Mouse (Mus musculus) liver, adult 2 months (tissue): ENCODE results near the gene Triobp. TPM values are rescaled to one million over a fixed set of nuclear protein-coding genes. Genes with fewer than 3 reads are reported as not detected.
A peak's percentile ranks its signal among the peaks of the same experiment; 100 is the strongest.

ENCODE experiments used
- DNase-seq: peaks from one replicate; pipeline ENCODE4 v3.0.0-alpha.2; 2011; ENCODE audit warnings: low read depth, low spot score; ENCODE audit errors: extremely low read depth
- H3K27ac ChIP-seq: fragments of 200-500 bp; replicated peaks from 2 replicates; pipeline ENCODE4 v1.5.1; 2012; ENCODE audit warnings: low read depth, mild to moderate bottlenecking, control low read depth, inconsistent platforms, low read length; ENCODE audit not compliant: insufficient read depth
- H3K27me3 ChIP-seq: fragments of 200-500 bp; 2 replicates; pipeline ENCODE4 v1.6.1; 2012; ENCODE audit warnings: mild to moderate bottlenecking, moderate library complexity, low read length, inconsistent platforms; ENCODE audit not compliant: control insufficient read depth, insufficient read depth
- H3K36me3 ChIP-seq: fragments of 200-500 bp; 2 replicates; pipeline ENCODE4 v1.6.1; 2012; ENCODE audit warnings: low read length, inconsistent platforms; ENCODE audit not compliant: control insufficient read depth, insufficient read depth
- H3K4me1 ChIP-seq: fragments of 200-500 bp; 2 replicates; pipeline ENCODE4 v1.6.1; 2011; ENCODE audit warnings: low read length; ENCODE audit not compliant: control insufficient read depth, insufficient read depth
- H3K4me3 ChIP-seq: fragments of 200-500 bp; 2 replicates; pipeline ENCODE4 v1.5.1; 2011; ENCODE audit warnings: low read depth, mild to moderate bottlenecking, control low read depth, low read length, moderate library complexity; ENCODE audit not compliant: insufficient read depth
- H3K79me2 ChIP-seq: fragments of 200-500 bp; 2 replicates; pipeline ENCODE4 v1.6.1; 2012; ENCODE audit warnings: inconsistent platforms, mild to moderate bottlenecking, low read length, moderate library complexity; ENCODE audit not compliant: control insufficient read depth, insufficient read depth
- H3K9ac ChIP-seq: fragments of 200-500 bp; 2 replicates; pipeline ENCODE4 v1.6.1; 2012; ENCODE audit warnings: low read depth, mild to moderate bottlenecking, control low read depth, inconsistent platforms, low read length
- CTCF ChIP-seq: fragments of 200-500 bp; IDR thresholded peaks from 2 replicates; pipeline ENCODE4 v1.5.1; 2011; ENCODE audit warnings: low read depth, low read length, control low read depth
- POLR2A ChIP-seq: fragments of 200-500 bp; IDR thresholded peaks from 2 replicates; pipeline ENCODE4 v1.6.1; 2011; ENCODE audit warnings: low read length, control low read depth; ENCODE audit not compliant: insufficient read depth; ENCODE audit errors: extremely low read depth
- WGBS: fragments of 180-500 bp; shearing (Covaris S2); methylation state at CpG from one replicate; pipeline ENCODE4 v1.1.7; 2018; 5-methylcytosine and 5-hydroxymethylcytosine counted together
- polyA plus RNA-seq: library from polyadenylated mRNA; depleted of rRNA; stranded (reverse); fragments of >200 nt; gene quantifications from 2 replicates; pipeline ENCODE4 v1.2.3, GENCODE M21; 2012
- total RNA-seq: library from RNA; depleted of rRNA; stranded (reverse); fragments of >200 nt; gene quantifications from 2 replicates; pipeline ENCODE4 v1.2.3, GENCODE M21; 2014

The Triobp gene
- total and polyA plus RNA-seq, 2 experiments = 11.9 to 19.9 TPM

- no peaks in the 10 kb centered on the region for H3K27me3 ChIP-seq
- no peaks in the 10 kb centered on the region for H3K79me2 ChIP-seq
- 85% methylated on average over 8 of the region's 8 CpGs for WGBS
- no peak for TF ChIP-seq CTCF
- no peak for TF ChIP-seq POLR2A
- no peak overlapping the region for H3K27ac ChIP-seq
- H3K9ac ChIP-seq = no peak overlapping the region
- no peaks in the 10 kb centered on the region; the same call in 1 of the 2 replicates for H3K4me1 ChIP-seq
- H3K36me3 ChIP-seq = no peaks in the 10 kb centered on the region
- H3K4me3 ChIP-seq = no peak overlapping the region
- no peak for DNase-seq
Observed at GRCm38 (mm10) chr15:78901422-78901789, 46.1 kb upstream of the Triobp start.

DNA sequence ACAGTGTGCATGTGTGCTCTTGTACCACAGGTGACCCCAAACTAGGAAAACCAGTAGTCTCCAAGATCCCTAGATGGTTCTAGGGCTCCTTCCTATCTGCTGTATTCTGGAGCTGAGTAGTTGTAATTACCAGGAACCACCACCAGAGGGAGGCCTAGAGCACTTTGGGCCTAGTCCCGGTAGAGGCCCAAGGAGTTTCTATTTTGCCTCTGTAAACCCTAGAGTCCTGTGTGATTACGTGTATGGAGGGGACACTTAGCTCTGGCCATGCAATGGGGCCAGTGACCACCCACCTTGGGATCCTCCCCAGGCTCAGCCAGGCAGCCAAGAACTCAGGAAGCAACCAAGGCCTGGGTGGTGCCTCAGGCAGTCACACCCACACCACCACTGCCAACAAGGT, 44.3 kb upstream of the Triobp start:
- Histone ChIP-seq H3K27me3 (no peaks in the 10 kb centered on the region), H3K4me1 (no peaks in the 10 kb centered on the region; the same call in 1 of the 2 replicates), H3K9ac (no peak overlapping the region), H3K4me3 (no peak overlapping the region), H3K27ac (no peak overlapping the region), H3K79me2 (no peaks in the 10 kb centered on the region), H3K36me3 (no peaks in the 10 kb centered on the region)
- WGBS = 2% methylated on average over 2 of the region's 2 CpGs
- DNase-seq = peak; percentile 46
- TF ChIP-seq POLR2A (no peak), CTCF (peak; percentile 76)

DNA sequence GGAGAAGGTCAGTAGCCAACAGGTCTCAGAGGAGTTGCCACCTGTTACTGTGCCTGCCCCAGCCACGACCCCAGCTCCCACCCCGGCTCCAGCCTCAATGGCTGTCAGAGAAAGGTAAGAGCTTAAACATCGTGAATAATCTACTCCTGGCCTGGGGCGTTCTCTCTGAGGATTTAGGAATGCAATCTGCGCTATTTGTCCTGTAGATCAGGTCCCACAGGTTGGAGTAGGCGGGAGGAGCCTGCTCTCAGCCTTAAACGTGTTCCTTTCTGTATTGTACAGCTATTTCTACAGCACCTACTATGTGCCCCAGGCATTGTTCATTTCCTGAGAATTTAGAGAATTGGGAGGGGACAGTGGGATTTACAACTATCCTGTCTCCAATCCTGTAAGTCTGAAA, 39.1 kb upstream of the Triobp start:
- TF ChIP-seq POLR2A = no peak
- no peak for TF ChIP-seq CTCF

GRCm38 (mm10) chr15:78908982-78909381, 38.5 kb upstream of the Triobp start:
- no peak overlapping the region for H3K4me3 ChIP-seq
- 0 out of 2 replicates have a peak, but pooled peaks cover under 1% of the 10 kb centered on the region for H3K27me3 ChIP-seq
- WGBS = 78% methylated on average over 8 of the region's 8 CpGs
- DNase-seq = no peak
- no peak for TF ChIP-seq CTCF
- TF ChIP-seq POLR2A = no peak
- no peaks in the 10 kb centered on the region for H3K36me3 ChIP-seq
- no peaks in the 10 kb centered on the region for H3K79me2 ChIP-seq
- no peak overlapping the region for H3K9ac ChIP-seq
- no peak overlapping the region for H3K27ac ChIP-seq
- no peaks in the 10 kb centered on the region for H3K4me1 ChIP-seq

More for the DNA sequence above, 39.1 kb upstream of the Triobp start:
- Histone ChIP-seq H3K27ac (no peak overlapping the region), H3K4me3 (no peak overlapping the region), H3K27me3 (no peaks in the 10 kb centered on the region), H3K36me3 (no peaks in the 10 kb centered on the region), H3K9ac (no peak overlapping the region), H3K79me2 (no peaks in the 10 kb centered on the region), H3K4me1 (no peaks in the 10 kb centered on the region)
- no peak for DNase-seq
- WGBS = 91% methylated on average over 7 of the region's 7 CpGs

DNA sequence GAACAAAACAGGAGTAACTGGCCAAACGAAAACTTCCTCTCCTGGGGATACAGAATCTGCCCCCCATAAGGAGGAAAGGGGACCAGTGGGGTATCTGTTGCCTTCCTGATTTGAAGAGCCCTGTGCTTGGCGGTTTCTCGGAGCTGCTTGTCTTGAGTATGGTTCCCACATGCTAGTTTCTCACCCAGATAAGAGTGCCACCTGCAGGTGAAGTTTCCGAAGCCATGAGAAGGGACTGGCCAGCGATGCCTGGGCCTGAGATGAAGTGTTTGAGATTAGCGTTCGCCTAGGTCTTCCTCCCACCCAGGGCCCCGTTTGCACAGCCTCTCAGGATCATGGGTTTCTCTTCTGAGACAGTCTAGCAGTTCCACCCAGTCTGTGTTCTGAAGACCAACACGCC, 35.5 kb upstream of the Triobp start:
- Histone ChIP-seq H3K4me1 (peaks cover 5% of the 10 kb centered on the region; the same call in 1 of the 2 replicates), H3K27me3 (0 out of 2 replicates have a peak, but pooled peaks cover 5% of the 10 kb centered on the region), H3K79me2 (no peaks in the 10 kb centered on the region), H3K27ac (no peak overlapping the region), H3K36me3 (no peaks in the 10 kb centered on the region), H3K9ac (no peak overlapping the region), H3K4me3 (no peak overlapping the region)
- TF ChIP-seq CTCF = no peak
- no peak for TF ChIP-seq POLR2A
- 70% methylated on average over 9 of the region's 9 CpGs for WGBS
- no peak for DNase-seq

- DNase-seq = peak; percentile 71
- H3K27ac ChIP-seq = no peak within 1 kb of the TSS
Observed at GRCm38 (mm10) chr15:78913632-78914090, 33.9 kb upstream of the Triobp start, which contains the start of gene Pdxp. TSS of gene Pdxp (plus strand) at chr15:78913919.

More at GRCm38 (mm10) chr15:78913632-78914090, 33.9 kb upstream of the Triobp start, which contains the start of gene Pdxp:
- no peaks in the 10 kb centered on the region for H3K36me3 ChIP-seq
- peak within 1 kb of the TSS; percentile 54 for H3K9ac ChIP-seq
- 0 out of 2 replicates have a peak, but pooled peaks cover 5% of the 10 kb centered on the region for H3K27me3 ChIP-seq
- TF ChIP-seq POLR2A (no peak), CTCF (no peak)
- peak within 1 kb of the TSS; percentile 49; the same call in 1 of the 2 replicates for H3K4me3 ChIP-seq
- 3% methylated on average over 51 of the region's 51 CpGs for WGBS
- H3K79me2 ChIP-seq = no peaks in the 10 kb centered on the region
- peaks cover 5% of the 10 kb centered on the region; the same call in 1 of the 2 replicates for H3K4me1 ChIP-seq
